Mouse (Mus musculus) cerebellum, adult 2 months (tissue): ENCODE data around the gene Higd1b.

Experiments
- CTCF ChIP-seq: fragments of 200-500 bp; IDR thresholded peaks from 2 replicates; pipeline ENCODE4 v1.5.1; 2011; ENCODE audit warnings: low read depth, mild to moderate bottlenecking, control low read depth, low read length, moderate library complexity, borderline replicate concordance; ENCODE audit not compliant: insufficient read depth
- POLR2A ChIP-seq: fragments of 200-500 bp; IDR thresholded peaks from 2 replicates; pipeline ENCODE4 v1.6.1; 2011; ENCODE audit warnings: low read length, control low read depth, borderline replicate concordance; ENCODE audit not compliant: insufficient read depth

DNA sequence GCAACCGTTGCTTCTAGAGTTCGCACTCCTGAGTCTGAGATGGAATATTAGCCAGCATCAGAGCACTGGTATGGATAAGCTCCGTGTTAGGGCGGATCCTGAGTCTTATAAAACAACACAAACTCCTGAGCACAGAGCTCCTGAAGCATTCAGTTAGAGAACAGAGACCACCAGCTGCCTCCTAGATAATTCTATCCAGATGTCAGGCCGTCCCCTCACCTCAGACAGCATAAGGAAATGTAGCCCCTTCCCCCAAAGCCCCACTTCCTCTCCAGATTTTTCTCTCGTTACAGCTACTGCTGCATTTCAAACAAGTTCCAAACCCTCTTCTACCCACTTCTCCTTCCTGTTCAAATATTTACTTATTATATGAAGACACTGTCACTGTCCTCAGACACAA lies 20.3 kb downstream of the Higd1b start:
- TF ChIP-seq CTCF (no peak), POLR2A (no peak)
